Mouse (Mus musculus) heart, postnatal 0 days (tissue): Measurements from ENCODE around the gene Insl6.

Source experiments
- CTCF ChIP-seq: IDR thresholded peaks from 2 replicates; pipeline ENCODE4 v1.5.1; 2016; ENCODE audit warnings: antibody characterized with exemption, control low read depth, low read depth
- EP300 ChIP-seq: IDR thresholded peaks from 2 replicates; pipeline ENCODE4 v1.6.1; 2016; ENCODE audit warnings: antibody characterized with exemption, low read depth

GRCm38 (mm10) chr19:29341029-29341428 lies 15.9 kb upstream of the Insl6 start:
- TF ChIP-seq EP300 (no peak), CTCF (no peak)
